Mouse (Mus musculus): ENCODE measurements at regions not wholly inside any gene's neighbourhood (a gene's known extent, or its start where the extent isn't known, plus 50 kb on each side); places are given as distances from the start of the nearest gene placed in this dataset.

DNA sequence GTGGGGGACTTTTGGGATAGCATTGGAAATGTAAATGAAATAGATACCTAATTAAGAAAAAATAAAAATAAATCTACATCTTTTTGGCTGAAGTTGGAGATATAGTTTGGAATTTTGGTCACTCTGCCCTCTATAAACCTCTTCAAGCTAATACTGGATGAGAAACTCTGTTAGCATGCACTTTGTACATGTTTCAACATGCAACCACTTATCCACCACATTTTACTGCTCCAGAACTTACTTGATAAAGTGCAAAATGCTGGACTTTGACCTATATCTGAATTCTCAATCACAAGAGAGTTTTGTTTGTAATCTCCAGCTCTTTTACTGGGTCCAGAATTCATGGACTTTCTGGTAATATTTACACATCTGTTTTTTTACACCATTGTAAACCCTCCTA lies 54.7 kb upstream of the Pcdh19 start:
- no peak for TF ChIP-seq POLR2A (IDR thresholded peaks at IDR 0.05; ENCODE audit: low read depth, low read length)
- TF ChIP-seq CTCF (conservative IDR thresholded peaks at IDR 0.05; ENCODE audit: insufficient read depth, insufficient read length, low read depth, low read length): no peak

All from kidney, adult 2 months (tissue).